Mouse (Mus musculus): Measurements from ENCODE around the gene Ablim1.

The Ablim1 gene

DNA sequence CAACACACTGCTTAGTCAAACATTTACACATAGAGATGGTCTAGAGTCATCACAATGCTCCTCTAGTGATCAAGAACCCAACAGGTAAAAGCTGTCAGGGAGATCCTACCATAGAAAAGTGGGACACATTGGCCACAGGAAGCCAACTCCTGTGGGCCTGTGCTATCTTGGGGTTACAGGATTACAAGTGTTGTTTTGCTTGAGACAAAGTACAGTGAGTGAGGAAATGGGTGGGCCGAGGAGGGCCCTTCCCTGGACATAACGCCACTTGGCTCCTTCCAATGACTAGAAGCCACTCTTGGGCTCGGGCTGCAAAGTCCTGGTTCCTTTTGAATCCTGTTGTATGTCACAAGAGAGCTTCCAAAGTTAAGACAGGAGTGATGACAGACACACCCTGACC is 129.7 kb downstream of the Ablim1 start:
- DNase-seq (ENCODE audit: low spot score in 2 of 2) = no peak

DNA sequence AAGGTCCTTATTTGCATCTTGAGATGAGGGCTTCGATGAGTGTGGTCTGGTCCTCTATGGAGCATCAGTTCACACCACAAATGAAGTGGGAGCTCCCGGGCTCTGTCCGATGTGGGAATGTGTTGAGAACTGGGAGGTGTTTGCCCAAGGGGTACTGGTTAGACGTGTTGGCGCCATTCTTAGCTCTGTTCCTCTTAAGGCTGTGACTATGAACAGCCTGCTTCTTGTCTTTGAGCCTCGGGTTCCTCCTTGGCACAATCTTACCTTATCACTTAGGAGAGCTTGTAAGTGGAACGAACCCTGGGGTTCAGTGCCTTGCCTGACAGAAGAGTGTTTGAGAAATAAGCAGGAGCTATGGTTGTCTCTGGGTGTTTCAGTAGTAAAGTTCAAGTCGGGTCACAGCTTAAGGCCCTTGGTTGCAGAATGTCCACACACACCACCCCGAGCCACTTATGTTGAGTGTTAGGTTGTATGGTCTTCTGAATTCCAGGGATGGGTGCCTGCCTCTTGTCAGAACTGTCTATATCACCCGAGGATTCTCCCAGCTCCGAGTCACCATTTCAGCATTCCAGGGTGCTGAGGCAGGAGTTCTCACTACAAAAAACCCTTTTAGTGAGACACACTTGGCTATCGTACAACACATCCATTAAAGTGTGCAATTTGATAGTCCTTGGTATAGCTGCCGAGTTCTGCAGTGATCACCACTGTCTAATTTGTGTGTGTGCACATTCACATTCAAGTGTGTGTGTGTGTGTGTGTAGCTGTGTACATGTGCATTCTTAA is 131.6 kb downstream of the Ablim1 start:
- no peak for DNase-seq (ENCODE audit: low spot score in 2 of 2)

DNA sequence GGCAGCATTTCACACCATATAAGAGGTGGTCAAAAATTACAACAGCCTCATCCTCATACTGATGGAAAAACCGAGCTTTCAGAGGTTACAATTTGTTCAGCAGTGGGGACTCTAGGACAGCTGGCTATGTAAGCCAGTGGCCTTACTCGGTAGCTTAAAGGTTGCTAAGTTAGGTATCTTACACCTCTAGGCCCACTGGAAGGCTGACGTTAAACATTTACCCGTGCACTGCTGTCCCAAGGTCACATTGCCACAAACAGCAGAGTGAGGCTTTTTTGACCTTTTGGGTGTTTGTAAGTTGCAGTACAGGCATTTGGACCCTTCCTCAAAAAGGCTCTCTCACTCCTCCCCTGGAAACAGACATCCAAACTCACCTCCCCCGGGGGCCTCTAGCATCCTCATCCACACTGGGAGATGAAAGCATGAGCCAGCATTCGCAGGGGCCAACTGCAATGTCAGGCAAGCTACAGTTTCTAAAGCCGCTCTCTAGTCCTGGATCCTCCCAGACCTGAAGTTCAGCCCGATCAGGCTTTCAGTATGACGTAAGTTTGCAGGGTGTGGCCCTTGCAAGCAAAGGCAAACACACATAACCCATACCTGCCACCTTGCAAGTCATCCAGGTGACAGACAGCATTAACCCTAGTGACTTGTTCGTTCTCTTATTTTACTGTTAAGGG is 132.7 kb downstream of the Ablim1 start:
- no peak for DNase-seq (ENCODE audit: low spot score in 2 of 2)

DNA sequence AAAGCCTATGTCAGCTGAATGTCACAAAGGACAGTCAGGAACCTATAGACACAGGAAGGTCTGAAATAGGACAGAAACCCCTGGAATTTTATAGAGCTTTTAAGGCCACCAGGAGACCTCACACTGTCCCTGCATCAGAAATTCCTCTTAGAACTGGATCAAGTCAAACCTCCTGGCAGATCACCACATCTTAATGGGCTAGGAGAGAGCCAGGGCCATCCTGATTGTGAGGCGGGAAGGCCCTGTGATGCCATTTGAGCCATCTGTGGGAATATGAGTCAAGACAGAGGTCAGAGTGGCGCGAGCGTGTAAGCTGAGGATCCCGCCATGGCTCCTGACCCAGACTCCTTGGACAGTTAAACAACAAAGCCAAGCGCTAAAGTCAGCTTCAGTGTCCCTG is 133.4 kb downstream of the Ablim1 start:
- DNase-seq (ENCODE audit: low spot score in 2 of 2) = no peak

DNA sequence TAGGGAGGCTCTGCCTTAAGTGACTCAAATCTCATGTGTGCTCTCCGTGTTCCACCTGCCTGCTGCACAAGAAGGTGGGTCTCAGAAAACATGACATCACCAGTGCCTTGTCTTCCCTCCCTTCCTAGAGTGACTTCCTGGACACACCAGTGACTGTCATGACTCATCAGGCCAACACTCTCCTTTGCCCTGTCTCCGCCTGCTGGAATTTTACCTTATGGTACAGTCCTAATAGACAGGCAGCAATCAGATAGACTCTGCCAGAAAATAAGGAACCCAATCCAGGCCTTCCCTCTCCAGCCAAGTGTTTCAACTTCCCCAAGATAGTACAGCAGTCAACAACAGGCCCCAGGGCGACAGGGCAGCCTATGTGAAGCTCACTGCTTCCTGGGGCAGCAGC is 133.8 kb downstream of the Ablim1 start:
- no peak for DNase-seq (ENCODE audit: low spot score in 2 of 2)

DNA sequence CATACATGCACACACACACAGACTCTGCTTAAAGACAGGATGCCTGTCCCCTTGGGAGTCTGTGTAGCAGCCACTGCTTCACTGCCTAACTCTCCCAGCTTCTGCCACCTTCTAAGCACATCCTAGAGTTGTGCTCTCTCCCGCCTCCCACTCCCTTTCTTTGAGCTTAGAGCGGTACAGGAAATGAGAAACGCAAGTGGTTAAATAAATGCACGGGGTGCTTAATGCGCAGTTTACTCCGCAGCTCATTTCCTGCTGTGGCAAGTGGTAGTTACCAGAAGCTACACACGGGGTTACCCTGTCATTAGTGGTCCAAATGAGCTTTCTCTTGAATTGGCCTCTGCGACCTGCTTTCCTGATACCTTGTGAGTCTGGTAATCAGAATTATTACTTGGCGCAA is 134.4 kb downstream of the Ablim1 start:
- DNase-seq (ENCODE audit: low spot score in 2 of 2) = no peak

DNA sequence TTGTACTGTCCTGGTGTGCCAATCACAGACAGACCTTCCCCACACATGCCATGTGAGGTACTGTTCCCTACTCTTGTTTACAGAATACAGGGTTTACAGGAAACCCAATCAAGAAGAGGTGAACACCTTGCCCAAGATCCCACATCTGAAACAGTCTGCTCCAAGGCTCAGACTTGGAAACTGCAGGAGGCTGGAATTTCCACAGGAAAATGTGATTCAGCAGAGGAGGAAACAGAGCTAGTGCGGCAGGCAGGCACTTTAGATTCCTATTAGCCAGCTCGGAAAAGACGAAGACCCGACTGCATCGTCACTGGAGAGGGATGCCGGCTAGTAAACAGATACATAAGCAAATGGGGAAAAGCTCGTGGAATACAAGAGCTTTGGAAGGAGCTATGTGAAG is 135.4 kb downstream of the Ablim1 start:
- no peak for DNase-seq (ENCODE audit: low spot score in 2 of 2)

DNA sequence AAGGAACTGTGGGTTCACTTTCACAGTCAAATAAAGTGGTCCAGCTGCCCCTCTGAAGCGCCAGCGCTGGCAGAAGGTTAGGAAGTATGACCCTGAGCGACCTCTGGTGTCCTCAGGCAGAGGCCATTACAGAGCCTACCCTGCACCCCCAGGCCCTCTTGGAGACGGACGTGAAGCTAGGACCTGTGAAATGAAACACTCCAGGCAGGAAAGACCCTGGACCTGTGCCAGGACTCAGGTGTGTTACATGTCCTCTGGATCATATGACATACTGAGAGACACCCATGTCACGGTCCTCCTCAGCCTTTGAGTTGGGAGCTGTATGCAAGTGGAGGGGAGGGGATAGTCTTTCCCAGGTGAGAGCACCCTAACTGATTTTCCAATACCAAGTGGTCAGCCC is 137.4 kb downstream of the Ablim1 start:
- no peak for DNase-seq (ENCODE audit: low spot score in 2 of 2)

DNA sequence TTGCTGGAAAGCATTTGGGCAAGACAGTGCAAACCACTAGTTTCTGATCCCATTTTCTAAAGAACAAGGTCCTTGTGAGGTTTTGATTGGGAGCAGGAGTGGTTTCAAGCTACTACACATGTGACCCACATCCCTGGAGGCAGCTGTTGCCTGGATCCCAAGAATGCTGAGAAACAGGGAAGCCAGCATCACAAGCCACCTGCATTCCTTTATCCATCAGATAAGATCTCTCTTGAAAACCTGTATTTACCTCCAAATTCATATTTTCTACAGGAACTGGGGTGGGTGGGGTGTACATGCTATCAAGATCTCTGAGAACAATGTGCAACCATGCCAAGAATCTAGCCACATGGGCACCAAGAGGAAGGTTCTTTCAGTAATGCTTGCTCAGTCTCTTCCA is 139.6 kb downstream of the Ablim1 start:
- DNase-seq (ENCODE audit: low spot score in 2 of 2) = no peak

DNA sequence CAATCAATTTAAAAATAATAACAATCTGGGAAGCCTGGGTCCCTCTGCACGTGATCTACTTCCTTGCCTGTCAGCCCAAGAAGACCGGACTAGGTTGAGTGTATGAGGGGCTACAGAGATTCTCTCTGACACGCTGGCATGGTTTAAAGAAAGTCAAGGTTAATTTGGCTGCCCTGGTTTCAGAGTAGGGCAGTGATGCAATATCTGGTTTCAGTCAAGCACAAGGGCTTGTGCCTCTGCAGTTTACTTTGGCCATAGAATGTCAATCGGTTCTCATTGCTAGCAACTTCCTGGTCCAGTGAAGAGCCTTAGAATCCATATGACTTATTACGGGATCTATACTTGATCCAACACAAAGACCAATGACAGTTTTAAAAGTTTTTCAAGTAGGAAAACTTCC is 140.2 kb downstream of the Ablim1 start:
- DNase-seq (ENCODE audit: low spot score in 2 of 2) = no peak

DNA sequence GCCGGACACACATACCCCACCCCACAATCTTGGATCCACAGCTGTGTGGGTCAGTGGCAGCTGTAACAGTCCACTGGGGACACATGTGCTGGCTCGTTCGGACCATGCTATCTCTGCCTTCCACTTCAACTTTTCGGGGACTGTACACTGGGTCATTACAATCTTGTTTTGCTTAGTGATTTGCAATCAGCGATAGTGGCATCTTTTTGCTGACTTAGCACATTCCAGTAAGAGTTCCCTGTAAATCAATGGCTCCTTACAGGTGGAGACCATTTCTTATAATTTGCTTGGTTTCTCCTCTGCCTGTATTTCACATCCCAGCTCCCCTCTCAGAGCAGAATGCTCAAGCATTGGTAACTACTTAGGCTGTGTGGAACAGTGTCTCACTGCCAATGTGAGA is 140.7 kb downstream of the Ablim1 start:
- no peak for DNase-seq (ENCODE audit: low spot score in 2 of 2)

DNA sequence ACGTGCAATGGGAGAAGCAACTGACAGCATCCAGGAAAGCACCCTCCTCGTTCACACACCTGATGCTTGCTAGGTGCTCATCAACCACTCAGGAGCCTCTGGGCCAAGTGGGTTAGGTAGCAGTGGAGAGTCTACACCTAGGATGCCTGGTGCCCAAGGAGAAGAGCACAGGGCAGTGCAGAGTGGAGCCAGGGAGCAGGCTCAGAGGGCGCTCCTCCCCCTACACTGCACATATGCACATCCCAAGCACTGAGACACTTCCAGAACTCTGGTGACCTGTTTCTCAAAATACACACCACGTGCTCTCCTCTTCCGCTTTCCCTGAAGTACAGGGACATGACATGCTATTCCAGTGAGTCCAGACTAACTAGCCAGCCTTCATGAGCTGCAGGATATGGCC is 142.4 kb downstream of the Ablim1 start:
- DNase-seq (ENCODE audit: low spot score in 2 of 2) = no peak

DNA sequence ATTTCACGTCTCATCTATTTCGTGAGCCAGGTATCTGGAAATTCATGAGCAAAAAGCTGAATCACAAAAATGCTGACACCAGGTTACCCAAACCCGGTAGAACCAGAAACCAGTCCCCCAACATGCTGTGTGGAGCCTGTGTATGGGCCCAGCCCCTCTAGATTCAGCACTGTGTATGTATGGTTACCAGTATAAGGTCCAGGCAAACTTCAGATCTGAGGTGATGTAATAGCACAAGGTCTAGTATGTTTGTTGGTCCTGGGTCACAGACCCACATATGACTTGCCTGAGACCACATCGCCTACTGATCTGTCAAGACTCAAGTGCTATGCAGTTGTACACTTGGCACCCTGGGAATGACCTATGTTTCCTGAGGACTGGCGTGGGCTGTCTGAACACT is 143.8 kb downstream of the Ablim1 start:
- DNase-seq (ENCODE audit: low spot score in 2 of 2) = no peak

DNA sequence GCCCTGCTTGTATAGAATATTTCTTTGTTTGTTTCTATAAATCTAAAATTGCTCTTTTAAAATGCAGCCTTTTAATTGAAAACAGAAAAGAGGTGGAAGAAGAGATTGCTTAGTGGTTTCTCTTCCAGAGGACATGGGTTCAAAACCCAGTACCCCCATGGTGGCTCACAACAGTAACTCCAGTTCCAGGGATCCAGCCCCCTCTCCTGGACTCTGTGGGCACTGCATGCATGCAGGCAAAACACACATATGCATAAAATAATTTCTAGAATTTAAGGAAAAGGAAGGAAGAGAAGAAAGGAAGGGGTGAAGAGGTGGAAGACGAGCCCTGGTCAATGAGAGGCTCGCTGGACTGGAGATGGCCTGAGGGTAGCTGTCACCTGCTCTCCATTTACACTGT is 145.2 kb downstream of the Ablim1 start:
- DNase-seq (ENCODE audit: low spot score in 2 of 2) = no peak

DNA sequence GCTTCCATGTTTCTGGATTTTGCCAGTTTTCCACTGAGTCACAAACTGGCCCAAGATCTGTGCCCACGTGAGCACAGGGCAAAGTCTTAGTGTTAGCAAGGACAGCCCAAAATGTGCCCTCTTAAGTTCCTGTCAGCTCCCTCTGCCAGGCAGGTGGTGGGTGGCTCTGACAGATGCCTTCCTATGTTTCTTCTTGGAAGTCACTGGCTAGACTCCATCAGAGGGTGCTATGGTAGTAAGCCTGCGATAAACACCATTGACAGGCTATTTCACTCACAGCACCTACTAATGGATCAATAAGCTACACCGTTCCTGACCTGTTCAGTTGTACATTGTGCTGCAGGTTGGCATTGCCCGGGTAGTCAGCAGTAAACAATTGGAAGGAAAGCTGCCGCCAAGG is 147.0 kb downstream of the Ablim1 start:
- DNase-seq (ENCODE audit: low spot score in 2 of 2) = no peak

DNA sequence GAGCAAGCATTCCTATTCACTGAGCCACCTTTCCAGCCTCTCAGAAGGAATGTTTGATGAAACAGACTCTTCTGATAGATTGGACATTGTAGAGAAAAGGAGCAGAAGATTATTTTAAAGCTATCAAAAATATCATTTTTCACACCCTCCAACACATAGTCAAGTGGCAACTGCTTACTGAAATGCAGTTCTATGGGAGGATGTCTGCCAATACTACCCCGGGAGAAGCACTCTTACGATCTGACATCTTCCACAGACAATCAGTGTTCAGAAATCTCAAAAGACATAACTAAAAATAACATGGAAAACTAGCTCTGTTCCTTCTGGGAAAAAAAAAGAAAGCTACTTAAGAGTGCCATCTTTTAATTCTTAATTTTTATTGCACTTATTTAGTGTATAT is 149.8 kb downstream of the Ablim1 start:
- DNase-seq (ENCODE audit: low spot score in 2 of 2) = no peak

DNA sequence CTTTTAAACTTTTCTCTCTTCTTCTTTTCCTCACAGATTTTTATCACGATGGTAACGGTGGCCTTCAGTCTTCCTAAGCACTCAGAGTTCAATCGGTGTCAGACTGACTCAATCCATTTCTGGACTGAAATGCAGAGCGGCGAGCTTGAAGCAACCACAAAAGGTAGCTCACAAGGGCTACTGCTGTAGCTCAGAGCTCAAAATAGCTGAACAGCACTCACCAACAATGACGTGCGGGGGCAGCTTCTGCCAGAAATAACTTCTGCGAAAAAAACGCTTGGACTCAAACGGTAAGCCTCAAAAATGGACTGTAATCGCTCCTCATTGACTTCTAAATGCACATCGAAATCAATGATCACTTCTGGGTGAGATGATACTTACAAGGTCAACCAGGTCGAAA is 151.4 kb downstream of the Ablim1 start:
- DNase-seq (ENCODE audit: low spot score in 2 of 2) = no peak

DNA sequence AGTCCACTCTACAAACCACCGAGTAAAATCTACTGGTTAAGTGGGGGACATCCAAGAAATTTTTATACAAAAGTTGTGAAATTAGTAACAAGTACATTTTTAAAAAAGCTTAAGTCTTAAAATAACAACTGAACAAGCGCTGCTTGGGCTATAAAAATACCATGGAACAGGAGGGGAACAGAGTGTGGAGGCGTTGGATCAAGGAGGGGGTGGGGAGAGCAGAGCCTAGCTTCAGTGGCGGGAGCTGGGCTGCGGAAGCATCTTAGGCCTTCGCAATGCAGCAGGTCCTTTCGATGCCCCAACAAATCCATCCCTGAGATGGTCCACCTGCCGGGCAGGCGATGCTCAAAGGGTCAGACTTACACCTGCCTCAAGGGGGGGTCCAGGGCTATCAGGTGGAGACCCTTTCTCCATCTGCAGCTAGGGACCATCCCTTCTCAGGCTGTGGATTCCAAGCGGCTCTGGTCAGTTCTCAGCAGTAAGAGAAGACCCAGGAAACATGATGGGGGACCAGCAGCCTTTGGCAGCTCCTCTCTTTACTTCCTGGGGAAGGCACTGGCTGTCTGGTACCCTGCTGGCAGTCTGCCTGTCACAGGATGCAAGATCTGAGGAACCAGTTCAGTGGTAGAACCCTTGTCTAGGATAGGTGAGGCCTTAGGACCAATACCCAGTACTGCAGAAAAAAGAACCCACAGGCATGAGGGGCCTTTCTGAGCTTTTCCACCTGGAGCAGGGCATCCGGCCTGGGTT is 152.6 kb downstream of the Ablim1 start:
- no peak for DNase-seq (ENCODE audit: low spot score in 2 of 2)

DNA sequence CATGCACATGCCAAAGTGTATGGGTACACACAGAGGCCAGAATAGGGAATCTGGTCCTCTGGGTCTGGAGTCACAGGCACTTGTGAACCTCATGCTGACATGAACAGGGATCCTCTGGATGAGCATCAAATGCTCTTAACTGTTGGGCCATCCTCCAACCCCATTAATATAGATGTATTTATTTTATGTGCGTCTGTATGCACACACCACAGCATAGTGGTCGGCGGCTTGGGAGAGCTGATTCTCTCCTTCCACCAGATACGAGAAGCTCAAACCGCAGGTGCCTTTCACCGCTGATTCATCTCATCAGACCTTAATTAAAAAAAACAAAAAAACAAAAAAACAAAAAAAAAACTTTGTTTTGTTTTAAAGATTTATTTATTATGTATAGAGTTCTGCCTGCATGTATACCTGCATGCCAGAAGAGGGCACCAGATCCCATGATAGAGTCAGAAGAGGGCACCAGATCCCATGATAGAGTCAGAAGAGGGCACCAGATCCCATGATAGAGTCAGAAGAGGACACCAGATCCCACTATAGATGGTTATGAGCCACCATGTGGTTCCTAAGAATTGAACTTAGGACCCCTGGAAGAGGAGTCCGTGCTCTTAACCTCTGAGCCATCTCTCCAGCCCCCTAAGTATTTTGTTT is 153.6 kb downstream of the Ablim1 start:
- DNase-seq (ENCODE audit: low spot score in 2 of 2) = no peak

DNA sequence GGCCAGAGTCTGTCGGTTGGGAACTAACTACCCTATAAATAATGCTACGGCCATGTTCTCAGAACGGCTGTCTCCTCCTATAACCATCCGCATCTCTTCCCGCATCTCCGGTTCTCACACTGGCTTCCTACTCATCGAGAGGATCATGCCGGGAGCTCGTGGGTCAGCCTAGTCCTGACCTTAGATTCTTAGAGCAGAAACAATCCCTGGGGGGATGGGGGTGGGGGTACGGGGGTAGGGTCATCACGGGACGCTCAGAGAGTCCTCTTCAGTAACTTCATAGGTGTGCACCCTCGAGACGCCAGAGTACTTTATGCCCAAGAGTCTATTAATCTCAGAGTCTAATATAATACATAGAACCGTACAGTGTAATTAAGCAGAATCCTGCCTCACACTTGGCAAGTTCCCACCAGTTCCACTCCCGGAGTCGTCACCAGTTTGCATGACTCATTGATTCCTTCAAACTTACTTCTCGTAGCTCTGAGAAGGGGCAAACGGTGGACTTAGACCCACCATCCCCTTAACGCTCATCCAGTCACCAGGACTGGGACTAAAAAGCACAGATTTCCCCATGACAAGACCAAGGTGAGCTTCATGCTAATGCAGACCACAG is 156.9 kb downstream of the Ablim1 start:
- DNase-seq (ENCODE audit: low spot score in 2 of 2) = no peak

DNA sequence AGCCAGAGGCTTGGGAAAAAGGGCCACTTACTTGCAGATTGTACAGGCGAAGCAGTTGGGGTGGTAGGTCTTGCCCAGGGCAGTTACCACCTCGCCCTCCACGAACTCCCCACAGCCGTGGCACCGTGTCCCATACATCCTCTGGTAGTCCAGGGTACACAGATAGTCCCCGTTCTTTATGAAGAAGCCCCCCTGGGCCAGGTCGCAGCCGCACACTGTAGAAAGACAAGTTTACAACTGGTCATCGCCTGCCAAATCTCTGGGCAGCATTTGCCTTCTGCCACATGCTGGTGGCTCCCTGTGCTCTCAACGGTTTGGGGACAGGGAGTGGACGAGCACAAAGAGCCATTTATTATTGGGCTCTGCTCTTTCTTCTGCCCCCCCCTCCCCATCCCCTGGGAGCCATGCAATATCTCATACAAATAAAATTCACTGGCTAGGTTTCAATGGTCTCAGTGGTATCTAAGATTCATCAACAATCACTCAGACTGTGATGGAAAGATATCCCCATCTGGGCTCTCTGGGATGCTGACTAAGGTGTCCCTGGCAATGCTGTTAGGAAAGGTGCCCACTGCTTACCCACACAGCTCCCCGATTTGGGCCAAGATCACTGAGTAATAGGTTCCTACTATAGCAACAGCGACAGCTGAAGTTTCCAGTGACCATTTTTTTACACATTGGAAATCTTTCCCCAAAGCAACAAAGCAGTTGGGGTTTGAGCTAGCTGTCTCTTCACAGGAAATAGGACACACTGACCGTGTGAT is 159.4 kb downstream of the Ablim1 start:
- DNase-seq (ENCODE audit: low spot score in 2 of 2) = no peak
